Mouse (Mus musculus): ENCODE measurements around the gene Adh1.

DNA sequence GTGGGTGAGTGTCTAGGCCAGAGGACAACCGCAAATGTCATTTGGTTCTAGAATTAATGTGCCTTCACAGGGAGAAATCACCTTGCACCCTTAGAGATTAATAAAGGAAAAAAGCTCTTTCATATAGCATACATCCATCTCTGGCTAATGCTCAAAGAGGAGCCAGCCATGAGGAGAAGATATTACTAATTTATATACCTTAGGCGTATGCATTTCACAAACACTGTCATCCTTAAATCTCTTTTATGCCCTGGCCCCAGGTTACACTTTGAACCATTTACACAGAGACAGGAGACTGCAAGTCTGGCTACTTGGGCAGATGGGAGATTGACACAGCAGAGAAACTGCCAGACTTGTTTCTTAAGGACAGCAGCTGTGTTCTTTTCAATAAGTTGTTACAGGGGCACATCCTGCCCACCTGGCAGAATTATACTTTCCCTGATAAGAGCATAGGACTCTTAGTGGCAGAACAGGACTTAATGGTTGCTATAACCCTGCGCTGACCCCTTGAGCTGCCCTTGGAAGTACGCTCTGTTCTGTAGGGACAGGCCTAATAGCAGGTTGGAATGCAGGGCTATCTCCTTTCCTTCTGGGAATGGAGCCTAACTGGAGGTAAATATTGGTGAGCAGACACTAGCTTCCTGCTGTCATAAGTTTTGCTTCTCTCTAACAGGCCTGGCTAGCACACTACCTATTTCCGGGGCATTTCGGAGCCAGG lies 43.1 kb downstream of the Adh1 start:
- no peak for TF ChIP-seq EP300 (IDR thresholded peaks at IDR 0.05; ENCODE audit: low read depth)
- no peak for TF ChIP-seq CTCF (IDR thresholded peaks at IDR 0.05; ENCODE audit: low read depth)

Measured in heart, postnatal 0 days (tissue).